Mouse (Mus musculus): Measurements from ENCODE around the gene St14. TPM values are rescaled to one million over a fixed set of nuclear protein-coding genes. Genes with fewer than 3 reads are reported as not detected.

The St14 gene
- 267 and 308 TPM in 2 replicates for polyA plus RNA-seq (2012; rRNA removed)

GRCm38 (mm10) chr9:31131205-31131968 lies at the start of gene St14:
Gene St14, minus strand, starts transcription at chr9:31131853.

Other genes with a start within 250 kb of the St14 start
- gene Adamts15, start 209.4 kb downstream of the St14 start, polyA plus RNA-seq (2012; rRNA removed): 21.7 and 22.0 TPM in 2 replicates
- 3.0 and 3.2 TPM in 2 replicates for gene Adamts8, start 189.3 kb downstream of the St14 start, polyA plus RNA-seq (2012; rRNA removed)
- 6.5 and 7.3 TPM in 2 replicates for gene Zbtb44, start 101.2 kb downstream of the St14 start, polyA plus RNA-seq (2012; rRNA removed)
- 179 and 209 TPM in 2 replicates for gene Aplp2, start 80.0 kb upstream of the St14 start, polyA plus RNA-seq (2012; rRNA removed)
- gene Prdm10, start 148.7 kb upstream of the St14 start, polyA plus RNA-seq (2012; rRNA removed): 9.7 and 11.6 TPM in 2 replicates